Mouse (Mus musculus): ENCODE data around the gene Ssty1. TPM values are rescaled to one million over a fixed set of nuclear protein-coding genes. Genes with fewer than 3 reads are reported as not detected.
"Not testable (repeated sequence)": the region's sequence is repeated elsewhere in the genome, so short reads cannot be mapped to it uniquely, and the experiment has no call there.

Ssty1 gene
- total RNA-seq (2021): not detected
- long read RNA-seq, experiment 1: 0 reads
- long read RNA-seq, experiment 2: 0 reads

DNA sequence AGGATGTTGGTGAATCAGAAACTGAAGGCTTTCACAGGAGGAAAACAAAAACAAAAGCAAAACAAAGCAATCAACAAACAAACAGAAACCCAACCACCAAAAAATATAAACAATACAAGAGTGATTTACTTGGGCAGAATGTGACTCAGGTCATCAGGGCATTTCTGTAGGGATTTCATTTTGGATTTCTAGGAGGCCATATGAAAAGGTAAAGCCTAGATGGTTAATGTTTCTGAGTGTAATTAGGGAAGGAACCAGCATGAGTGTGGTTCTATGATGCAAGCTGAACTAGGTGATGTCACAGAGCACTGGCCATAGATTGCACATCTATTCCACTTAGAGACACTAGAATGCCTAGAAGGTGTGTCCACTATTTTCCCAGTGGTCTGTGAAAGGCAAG, at the start of gene Ssty1:
Gene Ssty1 (plus strand): TSS at position 301 of the 400 bp plus-strand sequence.
- DNase-seq (ENCODE audit: low spot score in 2 of 2); intact Hi-C loops (cut with DNase I): not testable (repeated sequence)

GRCm38 (mm10) chrY:18061712-18062111, 27.2 kb upstream of the Ssty1 start, which contains the start of gene Gm21764:
Gm21764 (minus strand) TSS chrY:18061812.
- DNase-seq (ENCODE audit: low spot score in 2 of 2); intact Hi-C loops (cut with DNase I): not testable (repeated sequence)

Other genes with a start within 250 kb of the Ssty1 start
- gene Gm21904, start 242.8 kb upstream of the Ssty1 start, total RNA-seq (2021): not detected
- gene Gm20772, start 214.4 kb upstream of the Ssty1 start, total RNA-seq (2021): not detected
- not detected for gene Gm20831, start 214.4 kb upstream of the Ssty1 start, total RNA-seq (2021)
- not detected for gene Srsy, start 151.8 kb upstream of the Ssty1 start, total RNA-seq (2021)
- gene Gm21764, start 27.3 kb upstream of the Ssty1 start, total RNA-seq (2021): not detected

Data from left cerebral cortex, postnatal 14 days (tissue).